Mouse (Mus musculus) mature B cell (primary cell): Measurements from ENCODE around the gene Hsdl1.

Source experiments
- in situ Hi-C: fragments of 300-500 bp; cut with MboI; formaldehyde crosslinking; loops from 2 replicates; pipeline ENCODE4 v1.14.3; 2019

The Hsdl1 gene

DNA sequence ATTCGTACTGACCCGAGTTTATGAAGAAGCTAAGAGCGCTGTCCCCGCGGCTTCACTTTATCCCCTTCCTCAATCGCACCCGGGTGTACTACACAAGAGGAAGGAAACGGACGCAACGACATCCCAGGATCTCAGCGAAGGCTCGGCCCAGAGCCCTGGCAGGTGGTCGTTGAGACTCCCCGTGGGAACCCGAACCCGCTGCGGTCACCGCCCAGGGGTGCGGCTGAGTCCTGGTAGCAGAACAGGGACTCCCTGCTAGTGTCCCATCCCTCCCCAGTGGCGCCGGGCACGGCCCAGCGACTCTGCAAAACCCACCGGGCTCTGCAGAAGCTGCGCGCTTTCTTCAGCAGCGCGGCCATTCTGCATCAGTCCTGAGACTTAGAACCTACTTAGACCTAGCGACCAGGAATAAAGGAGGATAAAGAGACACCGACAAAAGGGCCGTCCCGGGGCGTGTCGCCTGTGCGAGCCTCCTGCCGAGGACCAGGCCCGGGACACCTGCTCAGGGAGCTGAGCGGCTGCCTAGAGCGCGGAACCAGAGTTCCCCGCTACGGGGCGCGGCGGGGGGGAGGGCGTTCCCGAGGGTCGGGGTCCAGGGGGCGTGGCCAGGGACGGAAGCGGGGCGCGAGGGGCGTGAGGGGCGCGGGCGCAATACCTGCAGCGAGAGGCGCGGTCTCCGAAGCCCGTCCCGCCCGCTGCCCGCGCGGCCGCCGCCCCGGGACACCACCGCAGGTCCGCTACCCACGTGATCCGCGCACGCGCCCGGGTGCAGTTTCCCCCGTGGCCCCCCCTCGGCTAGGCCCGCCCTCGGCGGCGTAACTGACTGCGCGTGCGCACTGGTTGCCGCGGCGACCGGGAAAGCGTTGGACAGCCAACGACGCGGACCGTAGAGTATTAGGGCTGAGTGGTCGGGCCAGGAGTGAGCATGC, at the start of gene Hsdl1, which contains the start of gene Dnaaf1:
Gene Hsdl1, minus strand, starts transcription at position 747 of the 929 bp plus-strand sequence.
Gene Dnaaf1, plus strand, starts transcription at position 799 of the 929 bp plus-strand sequence.
- in situ Hi-C loops: no loop called here

DNA sequence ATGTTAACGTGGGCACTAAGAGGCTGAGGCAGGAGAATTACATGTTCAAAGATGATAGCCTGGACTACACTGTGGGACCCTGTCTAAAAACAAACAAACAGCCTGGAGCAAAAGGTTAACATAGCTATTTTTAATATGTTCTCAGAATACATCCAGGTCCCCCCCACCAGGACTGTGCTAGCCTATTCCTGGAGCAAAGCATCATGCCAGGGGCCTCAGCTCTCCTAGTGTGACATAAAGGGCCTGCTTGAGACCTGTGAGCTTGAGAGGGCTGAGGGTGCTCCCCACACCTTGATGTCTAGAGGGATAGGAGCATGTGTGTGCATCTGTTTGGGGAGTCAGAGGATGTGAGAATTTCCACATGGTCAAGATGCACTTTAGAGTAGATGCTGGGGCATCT, 48.8 kb upstream of the Hsdl1 start:
- in situ Hi-C loops: no loop called here

DNA sequence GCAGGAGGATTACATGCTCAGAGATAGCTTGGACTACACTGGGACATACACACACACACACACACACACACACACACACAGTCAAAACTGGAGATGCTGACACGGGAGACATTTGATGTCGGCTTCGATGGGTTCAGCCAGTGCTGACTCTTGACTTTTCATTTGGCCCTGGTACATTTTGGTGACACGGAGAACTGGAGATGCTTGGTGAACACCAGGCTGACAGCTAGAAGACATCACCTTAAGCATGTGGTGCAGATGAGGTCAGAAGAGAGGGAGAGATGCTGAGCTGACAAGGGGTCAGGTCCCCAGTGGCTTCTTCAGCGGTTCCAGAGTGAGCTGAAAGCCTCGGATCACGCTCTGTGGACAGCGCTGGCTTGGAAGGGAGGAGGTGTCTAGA, 48.1 kb upstream of the Hsdl1 start:
- in situ Hi-C loops: no loop called here

DNA sequence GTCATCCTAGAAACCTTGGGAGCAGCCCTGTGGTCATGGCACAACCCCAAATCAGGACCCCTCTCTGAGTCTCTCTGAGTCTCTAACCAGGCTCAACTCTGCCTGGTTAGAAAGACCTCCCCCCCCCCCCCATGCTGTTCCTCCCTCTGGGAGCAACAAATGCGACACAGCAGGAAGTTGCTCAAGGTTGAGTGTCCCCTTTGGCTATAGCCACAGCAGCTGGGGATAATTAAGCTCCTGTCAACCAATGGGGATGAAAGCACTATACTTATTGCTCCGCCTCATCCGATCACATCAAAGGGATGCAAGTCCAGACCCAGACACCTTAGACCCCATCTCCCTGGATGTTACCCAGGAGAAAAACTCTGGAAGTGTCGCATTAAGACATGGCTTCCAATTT, 47.6 kb upstream of the Hsdl1 start:
- in situ Hi-C loops: no loop called here

DNA sequence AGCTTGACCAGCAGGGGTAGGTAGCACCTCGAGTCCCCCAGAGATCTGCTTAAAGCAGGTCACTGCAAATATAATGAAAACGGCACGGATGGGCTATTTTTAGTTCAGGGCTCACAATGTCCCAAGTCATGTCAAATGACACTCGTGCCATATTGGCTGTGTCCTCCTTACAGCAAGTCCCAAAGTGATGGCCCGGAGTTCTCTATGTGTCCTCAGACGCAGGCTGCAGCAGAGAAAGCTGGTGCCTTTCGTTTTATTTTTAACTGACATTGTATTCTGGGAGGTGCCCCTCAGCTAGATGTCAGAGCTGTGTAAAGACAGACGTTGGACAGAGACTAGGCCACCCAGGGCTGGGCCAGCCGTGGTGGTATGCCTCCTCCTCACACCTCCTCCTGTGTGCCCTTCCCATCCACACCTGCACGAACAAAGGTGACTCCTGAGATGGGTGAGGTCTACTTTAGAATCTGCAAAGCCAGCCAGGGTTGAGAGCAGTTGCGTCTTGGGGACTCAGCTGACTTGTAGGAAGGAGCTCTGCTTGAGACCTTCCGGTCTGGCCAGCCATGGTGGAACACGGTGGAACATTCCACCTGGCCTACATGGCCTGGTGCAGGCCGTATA, 46.0 kb upstream of the Hsdl1 start:
- in situ Hi-C loops: no loop called here

DNA sequence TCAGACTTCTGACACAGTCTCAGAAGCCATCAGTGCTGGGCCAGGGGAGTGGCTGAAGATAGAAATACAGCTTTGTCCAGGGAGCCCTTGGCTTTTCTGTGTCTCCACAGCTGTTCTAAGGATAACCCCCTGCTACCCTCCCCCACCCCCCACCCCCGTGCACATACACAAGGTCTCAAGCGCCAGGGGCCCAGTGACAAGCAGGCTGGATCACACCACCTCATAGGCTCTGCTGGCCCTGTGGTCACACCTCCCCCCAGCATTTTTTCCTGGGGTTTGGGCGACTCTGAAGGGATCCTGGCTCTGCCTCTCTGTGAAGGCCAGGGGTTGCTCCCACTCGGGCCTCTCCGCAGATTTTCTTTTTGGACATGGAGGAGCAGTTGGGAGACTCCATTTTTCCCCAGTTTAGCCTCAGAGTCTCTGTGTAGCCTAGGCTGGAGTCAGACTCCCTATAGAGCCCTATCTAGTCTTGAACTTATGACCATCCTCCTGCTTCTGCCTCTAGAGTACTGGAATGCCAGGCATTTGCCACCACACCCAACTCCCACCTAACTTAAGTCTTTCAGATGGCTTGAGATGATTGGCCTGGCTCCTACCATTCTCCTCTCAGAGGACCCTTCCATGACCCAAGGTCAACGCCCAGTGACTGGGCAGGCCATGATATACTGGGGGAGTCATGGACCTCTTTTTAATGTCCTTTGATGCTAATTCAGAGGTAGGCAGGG, 45.3 kb upstream of the Hsdl1 start:
- in situ Hi-C loops: no loop called here

DNA sequence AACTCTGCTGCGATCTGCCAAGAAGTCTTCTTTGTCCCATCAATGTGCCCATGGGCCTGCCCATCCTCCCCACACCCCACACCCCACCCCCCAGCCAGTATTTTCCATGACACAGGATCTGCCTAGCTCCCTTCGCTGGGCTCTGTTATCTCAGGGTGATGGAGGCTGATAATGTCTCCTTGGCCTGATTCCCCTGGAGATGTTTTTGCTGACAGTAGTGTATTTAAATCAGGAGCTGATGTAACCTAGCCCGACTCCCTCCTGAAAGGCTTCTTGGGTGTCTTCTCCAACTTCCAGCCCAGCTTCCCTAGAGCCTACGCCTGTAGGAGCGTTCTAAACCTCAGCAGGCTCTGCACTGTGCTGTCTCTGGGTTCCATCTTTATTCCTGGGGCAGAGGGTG, 43.9 kb upstream of the Hsdl1 start:
- in situ Hi-C loops: no loop called here

DNA sequence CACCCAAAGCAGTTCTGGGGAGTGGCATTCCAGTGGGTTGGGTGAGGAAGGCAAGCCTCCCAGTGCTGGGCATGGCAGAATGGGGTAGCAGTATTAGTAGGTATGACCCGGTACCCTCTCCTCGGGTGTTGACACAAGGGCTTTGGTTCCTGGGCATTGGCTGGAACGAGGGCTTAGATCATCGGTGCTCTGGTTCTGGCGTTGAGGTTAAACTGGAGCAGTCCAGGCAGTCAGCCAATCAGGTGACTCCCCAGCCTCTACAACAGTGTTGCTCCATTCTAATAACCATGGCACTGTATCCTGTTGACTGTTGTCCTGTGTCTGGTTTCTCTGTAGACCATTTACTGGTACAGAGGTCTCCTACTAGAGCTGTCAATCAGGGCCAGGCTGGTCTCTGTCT, 42.6 kb upstream of the Hsdl1 start:
- in situ Hi-C loops: no loop called here

DNA sequence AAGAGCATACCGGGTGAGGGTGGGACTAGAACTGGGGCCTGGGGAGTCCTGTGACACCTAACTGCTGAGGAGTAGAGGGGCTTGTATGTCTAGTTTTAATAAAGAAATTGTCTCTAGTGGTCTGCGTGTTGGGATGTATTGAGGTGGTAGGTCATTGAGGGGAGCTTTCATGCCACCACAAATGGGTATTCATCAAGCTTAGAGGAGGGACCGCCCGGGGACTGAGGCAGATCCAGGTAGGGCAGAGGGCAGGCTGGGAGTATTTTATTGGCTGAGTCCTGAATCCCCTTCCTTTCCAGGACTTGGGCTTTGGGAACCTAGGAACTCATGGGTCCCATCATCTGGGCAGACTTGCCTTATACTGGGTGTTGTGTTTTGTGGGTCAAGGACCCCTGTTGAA, 41.8 kb upstream of the Hsdl1 start:
- in situ Hi-C loops: no loop called here

DNA sequence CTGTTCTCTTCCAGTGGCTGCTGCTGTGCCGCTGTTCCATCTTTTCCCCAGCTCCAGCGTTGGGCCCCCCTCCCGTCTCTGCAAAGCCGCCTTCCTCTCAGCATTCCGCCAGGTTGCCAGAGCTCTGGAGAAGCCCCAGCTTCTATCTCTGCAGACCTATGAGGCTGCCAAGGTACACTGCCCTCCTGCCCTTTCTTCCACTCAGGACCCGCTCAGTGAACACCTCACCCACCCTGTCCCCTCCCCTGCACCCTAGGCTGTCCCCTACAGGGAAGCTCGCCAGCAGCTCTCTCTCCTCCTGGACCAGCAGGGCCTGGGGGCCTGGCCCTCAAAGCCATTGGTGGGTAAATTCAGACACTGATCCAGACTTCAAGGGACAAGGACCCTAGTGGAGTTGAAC, 41.4 kb upstream of the Hsdl1 start:
- in situ Hi-C loops: no loop called here

DNA sequence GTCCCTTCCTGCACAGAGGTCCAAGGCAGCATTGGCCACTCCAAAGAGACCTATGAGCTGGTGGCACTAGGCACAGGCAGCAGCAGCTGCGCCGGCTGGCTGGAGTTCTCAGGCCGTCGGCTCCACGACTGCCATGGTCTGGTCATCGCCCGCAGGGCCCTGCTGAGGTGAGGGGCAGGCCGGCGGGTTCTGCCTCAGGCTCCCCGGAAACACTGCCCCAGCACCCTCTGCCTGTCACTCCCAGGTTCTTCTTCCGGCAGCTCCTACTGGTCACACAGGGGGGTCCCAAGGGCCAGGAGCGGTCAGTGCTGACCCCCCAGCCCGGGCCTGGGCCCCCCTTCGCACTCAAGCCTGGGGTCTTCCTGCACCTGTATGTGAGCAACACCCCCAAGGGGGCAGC, 40.1 kb upstream of the Hsdl1 start:
- in situ Hi-C loops: no loop called here

DNA sequence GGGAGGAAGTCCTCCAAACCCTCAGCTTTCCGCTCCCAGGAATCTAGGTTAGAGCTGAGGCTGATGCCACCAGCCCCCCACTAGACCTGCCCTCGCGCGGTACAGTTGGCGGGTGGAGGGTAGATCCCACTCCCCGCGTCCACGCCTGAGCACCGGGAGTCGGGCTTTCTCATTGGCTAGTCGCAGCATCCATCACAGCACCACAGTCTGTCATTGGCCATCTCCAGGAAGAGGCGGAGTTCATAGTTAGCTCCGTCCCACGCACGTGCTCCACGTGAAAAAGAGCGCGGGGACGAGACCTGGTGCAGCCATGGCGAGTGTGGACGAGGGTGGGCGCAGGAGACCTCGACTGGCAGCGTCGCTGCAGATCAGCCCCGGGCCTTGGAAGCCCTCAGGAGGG, 37.5 kb upstream of the Hsdl1 start, which contains the start of gene Adad2:
Gene Adad2, plus strand, starts transcription at position 277 of the 400 bp plus-strand sequence.
- in situ Hi-C loops: no loop called here

DNA sequence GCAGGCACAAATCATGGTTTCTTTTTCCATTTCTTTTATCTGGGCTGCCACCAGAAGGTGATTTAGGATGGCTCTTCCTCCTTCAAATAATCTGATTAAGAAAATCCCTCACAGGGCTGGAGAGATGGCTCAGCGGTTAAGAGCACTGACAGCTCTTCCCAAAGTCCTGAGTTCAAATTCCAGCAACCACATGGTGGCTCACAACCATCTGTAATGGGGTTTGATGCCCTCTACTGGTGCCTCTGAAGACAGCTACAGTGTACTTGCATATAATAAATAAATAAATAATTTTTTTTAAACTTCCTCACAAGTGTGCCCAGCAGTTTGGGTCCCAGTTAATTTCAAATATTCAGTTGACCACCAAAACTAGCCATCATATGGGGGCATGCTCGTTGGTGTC, 31.2 kb upstream of the Hsdl1 start:
- in situ Hi-C loops: loop anchor here (10.0 kb wide), 1 partner anchor 211 kb away; the partner anchor contains the start of gene Mlycd

DNA sequence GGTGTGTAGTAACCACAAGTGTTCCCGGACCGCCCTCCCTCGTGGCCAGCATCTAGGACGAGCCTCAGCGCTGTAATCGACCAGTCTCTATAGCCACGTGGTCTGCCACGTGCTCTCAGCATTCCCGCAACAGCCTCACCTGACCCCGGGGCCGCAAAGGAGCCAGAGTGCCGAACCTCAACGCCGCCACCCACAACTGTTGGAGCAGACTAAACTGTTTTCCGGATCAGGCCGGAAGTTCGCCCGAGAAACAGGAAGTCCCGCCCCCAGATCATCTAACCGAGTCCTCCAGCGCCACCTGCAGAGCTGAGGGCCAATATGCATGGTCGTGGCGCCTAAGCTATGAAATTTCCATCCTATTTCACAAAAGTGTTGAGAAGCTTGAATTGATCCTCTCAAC, 30.0 kb upstream of the Hsdl1 start, which contains the start of gene Taf1c:
Gene Taf1c, minus strand, starts transcription at position 227 of the 400 bp plus-strand sequence.
- in situ Hi-C loops: loop anchor here (10.0 kb wide), 1 partner anchor 210 kb away; the partner anchor contains the start of gene Mlycd

DNA sequence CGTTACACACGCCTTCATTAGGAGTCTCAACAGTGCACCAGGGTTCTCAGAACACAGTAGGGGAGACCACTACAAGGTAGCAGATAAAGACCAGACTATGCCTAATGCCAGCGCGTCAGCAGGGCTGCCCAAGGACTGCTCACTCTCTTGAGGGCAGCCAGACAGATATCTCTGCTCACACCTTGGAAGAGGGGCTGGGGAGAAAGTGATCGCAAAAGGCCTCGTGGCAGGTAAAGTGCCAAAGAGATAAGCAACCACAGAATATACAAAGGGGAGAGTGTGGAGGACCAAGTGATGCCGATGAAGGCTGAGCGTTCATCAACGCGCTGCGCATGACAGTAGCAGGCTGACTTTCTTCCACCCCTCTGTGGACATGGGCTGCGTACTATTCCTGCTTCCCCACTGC, 29.4 kb upstream of the Hsdl1 start:
- in situ Hi-C loops: loop anchor here (10.0 kb wide), 1 partner anchor 210 kb away; the partner anchor contains the start of gene Mlycd

DNA sequence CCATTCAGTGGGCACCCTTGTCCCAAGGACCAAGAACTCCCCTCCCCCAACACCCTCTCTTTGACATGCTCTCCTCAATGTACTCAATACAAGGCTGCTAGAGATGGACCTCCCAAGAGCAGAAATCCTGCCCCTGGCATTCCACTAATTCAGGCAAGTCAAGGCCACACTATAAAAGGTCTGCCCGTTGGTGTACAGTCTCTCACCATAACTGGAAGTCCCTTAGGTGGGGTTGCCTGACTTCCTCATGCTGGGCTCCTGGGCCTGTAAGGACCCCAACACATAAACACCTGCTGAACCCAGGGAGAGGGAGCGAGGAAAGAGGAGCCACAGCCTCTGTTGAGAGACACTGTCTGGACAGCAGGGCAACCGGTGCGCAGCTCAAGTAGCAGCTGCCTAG, 28.8 kb upstream of the Hsdl1 start:
- in situ Hi-C loops: loop anchor here (10.0 kb wide), 1 partner anchor 209 kb away; the partner anchor contains the start of gene Mlycd

DNA sequence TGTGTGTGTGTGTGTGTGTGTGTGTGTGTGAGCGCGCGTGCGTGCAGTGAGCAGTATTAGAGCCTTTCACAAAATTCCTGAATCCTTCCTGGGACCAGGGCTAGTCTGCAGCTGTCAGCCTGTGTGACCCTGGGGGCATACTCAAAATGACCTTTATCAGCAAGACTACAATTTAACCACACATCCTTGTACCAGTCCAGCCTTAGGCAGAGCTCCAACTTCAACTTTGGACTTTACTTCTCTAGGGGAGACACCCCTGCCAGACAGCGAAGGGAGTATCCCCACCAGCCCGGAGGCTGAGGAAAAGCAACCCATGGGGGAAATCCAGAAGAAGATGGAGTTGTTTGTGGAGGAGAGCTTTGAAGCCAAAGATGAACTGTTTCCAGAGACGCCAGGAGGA, 16.5 kb upstream of the Hsdl1 start:
- in situ Hi-C loops: no loop called here

DNA sequence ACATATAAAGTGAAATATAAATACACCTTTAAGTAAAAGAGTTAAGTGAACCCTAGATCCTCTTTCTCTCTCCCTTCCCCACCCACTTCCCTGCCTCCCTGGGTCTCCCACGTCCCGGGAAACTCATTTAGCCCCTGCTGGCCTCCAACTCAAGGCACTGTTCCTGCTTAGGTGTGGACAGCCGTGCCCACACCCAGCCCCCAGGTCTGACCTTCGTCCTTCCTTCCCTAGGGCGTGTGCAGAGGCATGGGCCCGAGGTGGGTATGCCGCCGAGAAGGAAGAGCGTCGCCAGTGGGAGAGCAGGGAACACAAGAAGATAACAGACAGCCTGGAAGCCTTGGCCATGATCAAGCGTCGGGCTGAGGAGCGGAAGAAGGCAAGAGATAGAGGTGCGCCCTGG, 15.4 kb upstream of the Hsdl1 start:
- in situ Hi-C loops: no loop called here

DNA sequence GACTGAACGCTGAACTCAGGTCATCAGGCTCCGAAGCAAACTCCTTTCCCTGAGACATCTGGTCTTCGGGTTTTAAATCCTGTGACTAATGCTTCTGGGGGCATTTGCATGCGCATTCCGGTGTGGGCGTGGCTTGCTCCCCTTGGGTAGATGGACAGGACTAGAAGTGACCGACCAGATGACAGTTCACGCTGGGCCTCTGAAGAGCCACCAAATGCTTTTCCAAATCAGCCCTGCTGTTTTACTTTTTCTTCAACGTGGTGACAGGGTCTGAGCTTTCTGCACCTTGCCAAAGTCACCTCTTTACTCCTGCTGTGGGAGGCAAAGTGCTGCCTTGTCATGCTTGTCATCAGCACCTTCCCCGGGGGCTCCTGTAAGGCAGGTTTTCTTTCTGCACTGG, 13.9 kb upstream of the Hsdl1 start:
- in situ Hi-C loops: no loop called here

DNA sequence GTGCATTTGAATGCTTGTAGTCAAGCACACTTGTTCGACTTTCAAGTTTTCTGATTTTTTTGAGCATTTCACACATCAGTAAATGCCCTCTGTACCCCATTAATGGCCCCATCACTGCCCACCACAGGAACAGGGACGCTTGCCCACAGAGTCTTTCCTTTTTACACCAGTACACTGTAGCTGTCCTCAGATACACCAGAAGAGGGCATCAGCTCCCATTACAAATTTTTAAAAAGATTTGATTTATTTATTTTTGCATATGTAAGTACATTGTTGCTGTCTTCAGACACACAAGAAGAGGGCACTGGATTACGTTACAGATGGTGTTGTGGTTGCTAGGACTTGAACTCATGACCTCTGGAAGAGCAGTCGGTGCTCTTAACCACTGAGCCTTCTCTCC, 13.3 kb upstream of the Hsdl1 start:
- in situ Hi-C loops: no loop called here

DNA sequence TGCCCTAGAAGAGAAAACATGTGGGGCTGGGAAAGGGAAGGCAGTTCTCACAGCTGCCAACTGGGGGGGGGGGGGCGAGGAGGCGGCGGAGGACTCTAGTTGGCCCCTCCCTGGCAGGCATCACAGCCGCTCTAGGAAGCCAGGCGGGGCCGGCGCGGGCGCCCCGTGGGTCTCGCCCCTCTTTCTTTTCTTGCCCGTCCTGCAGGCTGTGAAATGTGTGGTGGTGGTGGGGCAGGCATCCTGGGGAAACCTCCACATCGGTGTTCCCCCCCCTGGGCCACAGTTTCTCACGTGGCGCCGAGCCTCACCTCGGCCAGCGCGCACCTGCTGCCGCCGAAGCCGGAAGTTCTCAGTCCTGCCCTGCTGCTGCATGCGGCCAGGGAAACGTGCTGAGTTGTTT, 10.9 kb upstream of the Hsdl1 start:
- in situ Hi-C loops: no loop called here
